Mouse (Mus musculus): Measurements from ENCODE around the gene Dgkg. TPM values are rescaled to one million over a fixed set of nuclear protein-coding genes. Genes with fewer than 3 reads are reported as not detected.

Dgkg gene
- total and polyA plus RNA-seq, 2 experiments from 2014 or later: 0.08 to 0.44 TPM

- WGBS: 44% methylated on average over 6 of the region's 6 CpGs
- Histone ChIP-seq H3K27ac (ENCODE audit: low read depth) (no peak overlapping the region), H3K27me3 (ENCODE audit: control insufficient read depth, insufficient read depth, low read length) (no peaks in the 10 kb centered on the region), H3K4me2 (ENCODE audit: low read depth, low read length) (no peak overlapping the region), H3K9me3 (replicated peaks; ENCODE audit: control insufficient read depth, low read length) (no peaks in the 10 kb centered on the region), H3K9ac (replicated peaks; ENCODE audit: low read depth, low read length) (no peak overlapping the region), H3K36me3 (replicated peaks; ENCODE audit: control insufficient read depth, insufficient read depth, low read length) (no peaks in the 10 kb centered on the region), H3K4me3 (ENCODE audit: low read depth, low read length) (no peak overlapping the region), H3K4me1 (ENCODE audit: control insufficient read depth, insufficient read depth) (no peaks in the 10 kb centered on the region)
- ATAC-seq (ENCODE audit: insufficient read depth, low read depth) (no peak), DNase-seq (ENCODE audit: low spot score) (no peak)
- no peak for TF ChIP-seq EP300 (IDR thresholded peaks at IDR 0.05; ENCODE audit: low read depth)
- TF ChIP-seq CTCF (IDR thresholded peaks at IDR 0.05; ENCODE audit: low read depth): no peak
Observed at GRCm38 (mm10) chr16:22461728-22462127, 195.3 kb downstream of the Dgkg start.

- H3K4me2 ChIP-seq (ENCODE audit: low read depth, low read length): no peak overlapping the region
- no peak for DNase-seq (ENCODE audit: low spot score)
- H3K9me3 ChIP-seq (replicated peaks; ENCODE audit: control insufficient read depth, low read length): no peaks in the 10 kb centered on the region
- H3K36me3 ChIP-seq (replicated peaks; ENCODE audit: control insufficient read depth, insufficient read depth, low read length): no peaks in the 10 kb centered on the region
- H3K27ac ChIP-seq (ENCODE audit: low read depth): no peak overlapping the region
- no peak overlapping the region for H3K4me3 ChIP-seq (ENCODE audit: low read depth, low read length)
- no peaks in the 10 kb centered on the region for H3K4me1 ChIP-seq (ENCODE audit: control insufficient read depth, insufficient read depth)
- 60% methylated on average over 1 of the region's 1 CpGs for WGBS
- ATAC-seq (ENCODE audit: insufficient read depth, low read depth): no peak
- H3K9ac ChIP-seq (replicated peaks; ENCODE audit: low read depth, low read length): no peak overlapping the region
- no peaks in the 10 kb centered on the region for H3K27me3 ChIP-seq (ENCODE audit: control insufficient read depth, insufficient read depth, low read length)
- TF ChIP-seq CTCF (IDR thresholded peaks at IDR 0.05; ENCODE audit: low read depth): no peak
- no peak for TF ChIP-seq EP300 (IDR thresholded peaks at IDR 0.05; ENCODE audit: low read depth)
Observed at GRCm38 (mm10) chr16:22460960-22461359, 196.1 kb downstream of the Dgkg start.

GRCm38 (mm10) chr16:22452082-22452481 is 204.9 kb downstream of the Dgkg start:
- Histone ChIP-seq H3K36me3 (replicated peaks; ENCODE audit: control insufficient read depth, insufficient read depth, low read length) (no peaks in the 10 kb centered on the region), H3K9ac (replicated peaks; ENCODE audit: low read depth, low read length) (no peak overlapping the region), H3K4me2 (ENCODE audit: low read depth, low read length) (no peak overlapping the region), H3K4me3 (ENCODE audit: low read depth, low read length) (no peak overlapping the region), H3K27ac (ENCODE audit: low read depth) (no peak overlapping the region), H3K27me3 (ENCODE audit: control insufficient read depth, insufficient read depth, low read length) (no peaks in the 10 kb centered on the region), H3K4me1 (ENCODE audit: control insufficient read depth, insufficient read depth) (0 out of 2 replicates have a peak, but pooled peaks cover 6% of the 10 kb centered on the region), H3K9me3 (replicated peaks; ENCODE audit: control insufficient read depth, low read length) (no peaks in the 10 kb centered on the region)
- no peak for TF ChIP-seq CTCF (IDR thresholded peaks at IDR 0.05; ENCODE audit: low read depth)
- TF ChIP-seq EP300 (IDR thresholded peaks at IDR 0.05; ENCODE audit: low read depth): no peak
- 39% methylated on average over 9 of the region's 9 CpGs for WGBS
- ATAC-seq (ENCODE audit: insufficient read depth, low read depth): no peak
- no peak for DNase-seq (ENCODE audit: low spot score)

- H3K4me1 ChIP-seq (ENCODE audit: control insufficient read depth, insufficient read depth): 0 out of 2 replicates have a peak, but pooled peaks cover 6% of the 10 kb centered on the region
- H3K27ac ChIP-seq (ENCODE audit: low read depth): peak overlapping the region; percentile 17; the same call in 1 of the 2 replicates
- no peaks in the 10 kb centered on the region for H3K27me3 ChIP-seq (ENCODE audit: control insufficient read depth, insufficient read depth, low read length)
- H3K4me3 ChIP-seq (ENCODE audit: low read depth, low read length): no peak overlapping the region
- no peak for TF ChIP-seq EP300 (IDR thresholded peaks at IDR 0.05; ENCODE audit: low read depth)
- H3K36me3 ChIP-seq (replicated peaks; ENCODE audit: control insufficient read depth, insufficient read depth, low read length): no peaks in the 10 kb centered on the region
- ATAC-seq (ENCODE audit: insufficient read depth, low read depth): peak; percentile 62; the same call in 1 of the 2 replicates
- peak; percentile 70 for DNase-seq (ENCODE audit: low spot score)
- WGBS: 30% methylated on average over 6 of the region's 6 CpGs
- H3K4me2 ChIP-seq (ENCODE audit: low read depth, low read length): no peak overlapping the region
- H3K9ac ChIP-seq (replicated peaks; ENCODE audit: low read depth, low read length): no peak overlapping the region
- no peaks in the 10 kb centered on the region for H3K9me3 ChIP-seq (replicated peaks; ENCODE audit: control insufficient read depth, low read length)
Observed at GRCm38 (mm10) chr16:22448093-22448492, 208.9 kb downstream of the Dgkg start.

- 73% methylated on average over 6 of the region's 6 CpGs for WGBS
- no peaks in the 10 kb centered on the region for H3K36me3 ChIP-seq (replicated peaks; ENCODE audit: control insufficient read depth, insufficient read depth, low read length)
- H3K9me3 ChIP-seq (replicated peaks; ENCODE audit: control insufficient read depth, low read length): no peaks in the 10 kb centered on the region
- no peak overlapping the region for H3K9ac ChIP-seq (replicated peaks; ENCODE audit: low read depth, low read length)
- ATAC-seq (ENCODE audit: insufficient read depth, low read depth) (no peak), DNase-seq (ENCODE audit: low spot score) (no peak)
- peaks cover 19% of the 10 kb centered on the region for H3K4me1 ChIP-seq (ENCODE audit: control insufficient read depth, insufficient read depth)
- H3K27ac ChIP-seq (ENCODE audit: low read depth): no peak overlapping the region
- H3K4me3 ChIP-seq (ENCODE audit: low read depth, low read length): no peak overlapping the region
- H3K4me2 ChIP-seq (ENCODE audit: low read depth, low read length): no peak overlapping the region
- H3K27me3 ChIP-seq (ENCODE audit: control insufficient read depth, insufficient read depth, low read length): no peaks in the 10 kb centered on the region
- TF ChIP-seq CTCF (IDR thresholded peaks at IDR 0.05; ENCODE audit: low read depth) (no peak), EP300 (IDR thresholded peaks at IDR 0.05; ENCODE audit: low read depth) (no peak)
Observed at GRCm38 (mm10) chr16:22444786-22445185, 212.2 kb downstream of the Dgkg start.

- WGBS: 72% methylated on average over 7 of the region's 7 CpGs
- no peaks in the 10 kb centered on the region for H3K27me3 ChIP-seq (ENCODE audit: control insufficient read depth, insufficient read depth, low read length)
- peaks cover 13% of the 10 kb centered on the region for H3K4me1 ChIP-seq (ENCODE audit: control insufficient read depth, insufficient read depth)
- no peak for DNase-seq (ENCODE audit: low spot score)
- H3K9ac ChIP-seq (replicated peaks; ENCODE audit: low read depth, low read length): no peak overlapping the region
- H3K9me3 ChIP-seq (replicated peaks; ENCODE audit: control insufficient read depth, low read length): no peaks in the 10 kb centered on the region
- no peak for ATAC-seq (ENCODE audit: insufficient read depth, low read depth)
- H3K4me3 ChIP-seq (ENCODE audit: low read depth, low read length): no peak overlapping the region
- TF ChIP-seq CTCF (IDR thresholded peaks at IDR 0.05; ENCODE audit: low read depth): no peak
- TF ChIP-seq EP300 (IDR thresholded peaks at IDR 0.05; ENCODE audit: low read depth): no peak
- no peak overlapping the region for H3K27ac ChIP-seq (ENCODE audit: low read depth)
- no peak overlapping the region for H3K4me2 ChIP-seq (ENCODE audit: low read depth, low read length)
- H3K36me3 ChIP-seq (replicated peaks; ENCODE audit: control insufficient read depth, insufficient read depth, low read length): no peaks in the 10 kb centered on the region
Observed at GRCm38 (mm10) chr16:22442202-22442601, 214.8 kb downstream of the Dgkg start.

Data from heart, postnatal 0 days (tissue).